Mouse (Mus musculus): ENCODE data around the gene Scaf11. TPM values are rescaled to one million over a fixed set of nuclear protein-coding genes. Genes with fewer than 3 reads are reported as not detected.

Scaf11 gene
- total and polyA plus RNA-seq, 2 experiments from 2014 or later, result 27.7 to 41.7 TPM

DNA sequence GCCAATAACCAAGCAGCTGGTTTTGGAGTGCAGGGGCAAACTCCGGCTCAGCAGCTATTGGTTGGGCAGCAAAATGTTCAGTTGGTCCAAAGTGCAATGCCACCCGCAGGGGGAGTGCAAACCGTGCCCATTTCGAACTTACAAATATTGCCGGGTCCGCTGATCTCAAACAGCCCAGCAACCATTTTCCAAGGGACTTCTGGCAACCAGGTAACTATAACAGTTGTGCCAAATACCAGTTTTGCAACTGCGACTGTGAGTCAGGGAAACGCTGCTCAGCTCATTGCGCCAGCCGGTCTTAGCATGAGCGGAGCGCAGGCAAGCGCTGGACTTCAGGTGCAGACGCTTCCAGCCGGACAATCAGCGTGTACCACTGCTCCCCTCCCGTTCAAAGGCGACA lies 89.3 kb downstream of the Scaf11 start:
- Histone ChIP-seq H3K9me3 (ENCODE audit: low read length) (no peaks in the 10 kb centered on the region), H3K27ac (ENCODE audit: low read depth, low read length) (no peak overlapping the region), H3K4me1 (ENCODE audit: insufficient read depth, low read length) (no peaks in the 10 kb centered on the region), H3K36me3 (ENCODE audit: insufficient read depth, low read length) (peaks cover 35% of the 10 kb centered on the region), H3K4me2 (ENCODE audit: low read depth, low read length, poor library complexity, severe bottlenecking) (no peak overlapping the region), H3K9ac (replicated peaks; ENCODE audit: low read length, poor library complexity, severe bottlenecking) (no peak overlapping the region), H3K27me3 (ENCODE audit: insufficient read depth, low read length) (no peaks in the 10 kb centered on the region), H3K4me3 (ENCODE audit: low read depth, low read length) (no peak overlapping the region)
- no peak for TF ChIP-seq CTCF (IDR thresholded peaks at IDR 0.05)
- 97% methylated on average over 18 of the region's 18 CpGs for WGBS
- DNase-seq (ENCODE audit: low spot score) (no peak), ATAC-seq (ENCODE audit: low FRiP score) (no peak)

DNA sequence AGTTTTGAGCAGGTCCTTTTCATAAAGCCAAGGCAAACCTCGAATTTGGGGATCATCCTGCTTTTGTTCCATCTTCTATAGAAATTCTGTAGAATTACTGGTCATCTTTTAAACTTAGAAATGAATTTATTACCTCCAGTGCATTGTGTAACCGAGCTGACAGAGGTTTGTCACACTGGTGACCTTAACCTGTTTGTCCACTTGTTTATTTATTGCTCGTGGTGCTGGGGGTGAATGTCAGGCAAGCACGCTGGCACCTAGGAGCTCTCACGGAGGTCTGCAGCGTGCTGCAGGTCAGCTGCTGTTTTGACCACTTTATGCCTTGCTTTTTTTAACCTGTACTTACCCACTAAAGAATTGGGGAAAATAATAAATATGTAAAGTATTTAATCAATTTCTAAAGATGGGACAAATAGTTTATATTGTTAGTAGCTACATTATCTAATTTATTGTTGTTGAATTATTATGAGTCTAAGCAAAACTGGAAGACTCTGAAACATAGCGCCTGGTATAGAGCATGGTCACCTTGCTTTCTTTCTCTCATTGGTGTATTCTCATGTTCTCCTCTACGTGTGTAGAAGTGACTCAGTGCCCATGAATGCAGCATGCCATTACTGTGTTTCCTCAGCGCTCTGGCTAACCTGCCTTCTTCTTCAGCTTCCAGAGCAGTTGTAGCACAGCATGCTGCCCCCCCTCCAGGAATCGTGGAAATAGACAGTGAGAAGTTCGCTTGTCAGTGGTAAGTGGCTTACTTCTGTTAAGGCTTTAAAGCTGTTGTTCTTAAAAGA lies 94.3 kb downstream of the Scaf11 start:
- TF ChIP-seq CTCF (IDR thresholded peaks at IDR 0.05), result no peak
- no peaks in the 10 kb centered on the region for H3K4me1 ChIP-seq (ENCODE audit: insufficient read depth, low read length)
- no peaks in the 10 kb centered on the region for H3K27me3 ChIP-seq (ENCODE audit: insufficient read depth, low read length)
- no peak overlapping the region for H3K4me2 ChIP-seq (ENCODE audit: low read depth, low read length, poor library complexity, severe bottlenecking)
- no peak overlapping the region for H3K9ac ChIP-seq (replicated peaks; ENCODE audit: low read length, poor library complexity, severe bottlenecking)
- H3K4me3 ChIP-seq (ENCODE audit: low read depth, low read length), result no peak overlapping the region
- 87% methylated on average over 11 of the region's 11 CpGs for WGBS
- no peaks in the 10 kb centered on the region for H3K9me3 ChIP-seq (ENCODE audit: low read length)
- no peak overlapping the region for H3K27ac ChIP-seq (ENCODE audit: low read depth, low read length)
- H3K36me3 ChIP-seq (ENCODE audit: insufficient read depth, low read length), result peaks cover 46% of the 10 kb centered on the region
- no peak for DNase-seq (ENCODE audit: low spot score)
- ATAC-seq (ENCODE audit: low FRiP score), result no peak

DNA sequence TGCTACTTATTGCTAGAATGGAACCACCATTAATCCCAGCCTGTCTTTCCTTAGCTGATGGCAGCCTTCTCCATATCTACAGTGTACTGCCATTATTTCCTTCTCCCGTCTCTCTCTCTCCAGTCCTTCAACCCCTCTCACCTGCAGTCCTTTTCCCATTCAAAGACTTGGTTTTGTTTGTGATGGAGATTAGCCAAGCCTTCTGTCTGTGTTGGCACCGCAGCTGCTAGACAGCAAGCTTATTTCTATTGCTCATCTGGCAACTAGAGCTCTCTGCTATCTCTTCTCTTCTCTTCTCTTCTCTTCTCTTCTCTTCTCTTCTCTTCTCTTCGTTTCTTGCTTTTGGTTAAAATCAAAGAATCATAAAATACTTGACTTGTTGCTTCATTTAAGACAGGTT lies 95.3 kb downstream of the Scaf11 start:
- Histone ChIP-seq H3K9me3 (ENCODE audit: low read length) (no peaks in the 10 kb centered on the region), H3K4me2 (ENCODE audit: low read depth, low read length, poor library complexity, severe bottlenecking) (no peak overlapping the region), H3K4me3 (ENCODE audit: low read depth, low read length) (no peak overlapping the region), H3K4me1 (ENCODE audit: insufficient read depth, low read length) (no peaks in the 10 kb centered on the region), H3K9ac (replicated peaks; ENCODE audit: low read length, poor library complexity, severe bottlenecking) (no peak overlapping the region), H3K27me3 (ENCODE audit: insufficient read depth, low read length) (no peaks in the 10 kb centered on the region), H3K27ac (ENCODE audit: low read depth, low read length) (no peak overlapping the region), H3K36me3 (ENCODE audit: insufficient read depth, low read length) (peaks cover 41% of the 10 kb centered on the region)
- ATAC-seq (ENCODE audit: low FRiP score) (no peak), DNase-seq (ENCODE audit: low spot score) (no peak)
- 51% methylated on average over 3 of the region's 3 CpGs for WGBS
- no peak for TF ChIP-seq CTCF (IDR thresholded peaks at IDR 0.05)

Small RNA genes within 50 kb of the gene (microRNA-seq; reads per million reads assigned to microRNA genes)
- gene Gm25397 (ENCODE audit: borderline number of aligned reads), result not detected

Other genes with a start within 250 kb of the Scaf11 start
- 40.8 and 55.6 TPM in 2 replicates for gene Arid2, start 173.3 kb downstream of the Scaf11 start, total RNA-seq (2014; rRNA removed)
- 9.5 and 11.2 TPM in 2 replicates for gene Arid2, start 173.3 kb downstream of the Scaf11 start, polyA plus RNA-seq (2015; fragmentation: Nextera tagmentation; extraction: Ambion mirVana)
- 75.2 and 90.4 TPM in 2 replicates for gene Slc38a1, start 182.1 kb upstream of the Scaf11 start, total RNA-seq (2014; rRNA removed)
- 76.1 and 91.2 TPM in 2 replicates for gene Slc38a1, start 182.1 kb upstream of the Scaf11 start, polyA plus RNA-seq (2015; fragmentation: Nextera tagmentation; extraction: Ambion mirVana)
- 90.9 and 96.1 TPM in 2 replicates for gene Slc38a2, start 238.9 kb upstream of the Scaf11 start, total RNA-seq (2014; rRNA removed)
- 71.3 and 79.4 TPM in 2 replicates for gene Slc38a2, start 238.9 kb upstream of the Scaf11 start, polyA plus RNA-seq (2015; fragmentation: Nextera tagmentation; extraction: Ambion mirVana)

Measured in midbrain, postnatal 0 days (tissue).